Mouse (Mus musculus) MEL (cell line): ENCODE measurements around the gene Gjc1. TPM values are rescaled to one million over a fixed set of nuclear protein-coding genes. Genes with fewer than 3 reads are reported as not detected.

Experiments
- DNase-seq: peaks from one replicate; pipeline ENCODE4 v3.0.0; 2011; ENCODE audit warnings: low read depth, low spot score
- H3K27ac ChIP-seq: 2 replicates; pipeline ENCODE4 v1.5.1; 2012; ENCODE audit warnings: low read depth, mild to moderate bottlenecking, control low read depth, low read length, moderate library complexity; ENCODE audit not compliant: control insufficient read depth
- H3K27me3 ChIP-seq, 2 experiments: fragments of 150-350 bp in 1 of 2; sonication (generic) in 1 of 2; 2 replicates each; pipeline ENCODE4 v1.6.1; 2012; ENCODE audit warnings: low read length in 2 of 2, mild to moderate bottlenecking in 2 of 2, improper control_type of control experiment in 1 of 2, moderate library complexity in 1 of 2; ENCODE audit not compliant: insufficient read depth in 2 of 2, control insufficient read depth in 1 of 2
- H3K36me3 ChIP-seq, 2 experiments: 2 replicates each; pipeline ENCODE4 v1.6.1; 2012 to 2014; ENCODE audit warnings: low read length in 2 of 2, improper control_type of control experiment in 1 of 2, inconsistent platforms in 1 of 2, mild to moderate bottlenecking in 1 of 2; ENCODE audit not compliant: insufficient read depth in 2 of 2, control insufficient read depth in 1 of 2
- H3K4me1 ChIP-seq, 2 experiments: fragments of 150-350 bp in 1 of 2; sonication (generic) in 1 of 2; 2 replicates each; pipeline ENCODE4 v1.6.1; 2012; ENCODE audit warnings: low read length in 2 of 2, improper control_type of control experiment in 1 of 2, mild to moderate bottlenecking in 1 of 2; ENCODE audit not compliant: insufficient read depth in 2 of 2, control insufficient read depth in 1 of 2
- H3K4me3 ChIP-seq, 2 experiments: fragments of 150-350 bp in 1 of 2; sonication (generic) in 1 of 2; 2 replicates each; pipeline ENCODE4 v1.5.1; 2012; ENCODE audit warnings: low read depth in 2 of 2, low read length in 2 of 2, mild to moderate bottlenecking in 2 of 2, moderate library complexity in 2 of 2, control low read depth in 1 of 2, improper control_type of control experiment in 1 of 2; ENCODE audit not compliant: control insufficient read depth in 1 of 2, insufficient read depth in 1 of 2
- H3K79me2 ChIP-seq: 2 replicates; pipeline ENCODE4 v1.6.1; 2012; ENCODE audit warnings: mild to moderate bottlenecking, low read length, moderate library complexity; ENCODE audit not compliant: control insufficient read depth, poor library complexity, insufficient read depth
- H3K9ac ChIP-seq: 2 replicates; pipeline ENCODE4 v1.6.1; 2012; ENCODE audit warnings: low read depth, mild to moderate bottlenecking, control low read depth, low read length, moderate library complexity; ENCODE audit not compliant: control insufficient read depth, poor library complexity, severe bottlenecking
- H3K9me3 ChIP-seq: fragments of 150-350 bp; sonication (generic); replicated peaks from 2 replicates; pipeline ENCODE4 v1.6.1; 2012; ENCODE audit warnings: mild to moderate bottlenecking, low read length, improper control_type of control experiment, moderate library complexity; ENCODE audit not compliant: insufficient read depth
- BHLHE40 ChIP-seq: IDR thresholded peaks from 2 replicates; pipeline ENCODE4 v1.6.1; 2012; ENCODE audit warnings: low read depth, mild to moderate bottlenecking, inconsistent platforms, low read length, improper control_type of control experiment, borderline replicate concordance
- CHD1 ChIP-seq: IDR thresholded peaks from 2 replicates; pipeline ENCODE4 v1.6.1; 2012; ENCODE audit warnings: low read depth, mild to moderate bottlenecking, inconsistent platforms, low read length, improper control_type of control experiment
- CTCF ChIP-seq, 3 experiments: IDR thresholded peaks in 2 of 3; conservative IDR thresholded peaks in 1 of 3; 2 replicates each; pipeline ENCODE4 v1.5.1; 2011 to 2012; ENCODE audit warnings: low read length in 3 of 3, low read depth in 2 of 3, mild to moderate bottlenecking in 2 of 3, improper control_type of control experiment in 1 of 3, inconsistent platforms in 1 of 3, mixed read lengths in 1 of 3, moderate library complexity in 1 of 3; ENCODE audit not compliant: control insufficient read depth in 1 of 3, insufficient read depth in 1 of 3, poor library complexity in 1 of 3, severe bottlenecking in 1 of 3
- E2F4 ChIP-seq: IDR thresholded peaks from 2 replicates; pipeline ENCODE4 v1.6.1; 2011; ENCODE audit warnings: low read depth, low read length, improper control_type of control experiment, borderline replicate concordance
- ELF1 ChIP-seq: IDR thresholded peaks from 2 replicates; pipeline ENCODE4 v1.6.1; 2014; ENCODE audit warnings: low read depth, mild to moderate bottlenecking, inconsistent platforms, low read length, improper control_type of control experiment, moderate library complexity
- ETS1 ChIP-seq: IDR thresholded peaks from 2 replicates; pipeline ENCODE4 v1.6.1; 2012; ENCODE audit warnings: low read depth, mild to moderate bottlenecking, inconsistent platforms, low read length, improper control_type of control experiment, moderate library complexity
- GABPA ChIP-seq: IDR thresholded peaks from 2 replicates; pipeline ENCODE4 v1.6.1; 2012; ENCODE audit warnings: low read depth, mild to moderate bottlenecking, inconsistent platforms, low read length, improper control_type of control experiment, moderate library complexity
- GATA1 ChIP-seq: IDR thresholded peaks from 2 replicates; pipeline ENCODE4 v1.6.1; 2011; ENCODE audit warnings: low read depth, low read length, improper control_type of control experiment
- HCFC1 ChIP-seq: IDR thresholded peaks from 2 replicates; pipeline ENCODE4 v1.6.1; 2012; ENCODE audit warnings: low read depth, mild to moderate bottlenecking, inconsistent platforms, low read length, improper control_type of control experiment, moderate library complexity
- JUND ChIP-seq: IDR thresholded peaks from 2 replicates; pipeline ENCODE4 v1.6.1; 2011; ENCODE audit warnings: low read depth, mild to moderate bottlenecking, improper control_type of control experiment, low read length
- KAT2A ChIP-seq: conservative IDR thresholded peaks from 2 replicates; pipeline ENCODE4 v1.6.1; 2012; ENCODE audit warnings: low read depth, low read length, improper control_type of control experiment, inconsistent platforms
- MAX ChIP-seq: IDR thresholded peaks from 2 replicates; pipeline ENCODE4 v1.6.1; 2011; ENCODE audit warnings: low read length, improper control_type of control experiment
- MAZ ChIP-seq: IDR thresholded peaks from 2 replicates; pipeline ENCODE4 v1.6.1; 2012; ENCODE audit warnings: low read depth, mild to moderate bottlenecking, inconsistent platforms, low read length, improper control_type of control experiment
- MXI1 ChIP-seq: IDR thresholded peaks from 2 replicates; pipeline ENCODE4 v1.6.1; 2011; ENCODE audit warnings: mild to moderate bottlenecking, low read depth, low read length, improper control_type of control experiment
- NELFE ChIP-seq: IDR thresholded peaks from 2 replicates; pipeline ENCODE4 v1.6.1; 2011; ENCODE audit warnings: low read depth, low read length, improper control_type of control experiment
- POLR2A ChIP-seq, 2 experiments: IDR thresholded peaks; 2 replicates each; pipeline ENCODE4 v1.6.1; 2011 to 2012; ENCODE audit warnings: low read length in 2 of 2, mild to moderate bottlenecking in 2 of 2, control low read depth in 1 of 2, improper control_type of control experiment in 1 of 2, low read depth in 1 of 2, moderate library complexity in 1 of 2; ENCODE audit not compliant: control insufficient read depth in 1 of 2, insufficient read depth in 1 of 2, poor library complexity in 1 of 2
- POLR2AphosphoS2 ChIP-seq: IDR thresholded peaks from 2 replicates; pipeline ENCODE4 v1.6.1; 2011; ENCODE audit warnings: low read length, improper control_type of control experiment
- RCOR1 ChIP-seq: IDR thresholded peaks from 2 replicates; pipeline ENCODE4 v1.6.1; 2012; ENCODE audit warnings: low read depth, mild to moderate bottlenecking, inconsistent platforms, low read length, improper control_type of control experiment
- SMC3 ChIP-seq: IDR thresholded peaks from 2 replicates; pipeline ENCODE4 v1.6.1; 2011; ENCODE audit warnings: low read depth, low read length, improper control_type of control experiment
- TAL1 ChIP-seq: IDR thresholded peaks from 2 replicates; pipeline ENCODE4 v1.6.1; 2012; ENCODE audit warnings: mild to moderate bottlenecking, inconsistent platforms, low read length, moderate library complexity, mixed read lengths
- TBP ChIP-seq: IDR thresholded peaks from 2 replicates; pipeline ENCODE4 v1.8.0; 2011; ENCODE audit warnings: low read depth, low read length, improper control_type of control experiment
- UBTF ChIP-seq: IDR thresholded peaks from 2 replicates; pipeline ENCODE4 v1.6.1; 2012; ENCODE audit warnings: low read depth, mild to moderate bottlenecking, inconsistent platforms, low read length, improper control_type of control experiment, moderate library complexity, borderline replicate concordance; ENCODE audit not compliant: insufficient read depth
- USF1 ChIP-seq: IDR thresholded peaks from 2 replicates; pipeline ENCODE4 v1.6.1; 2014; ENCODE audit warnings: low read depth, mild to moderate bottlenecking, inconsistent platforms, low read length, improper control_type of control experiment, moderate library complexity
- USF2 ChIP-seq, 2 experiments: IDR thresholded peaks; 2 replicates each; pipeline ENCODE4 v1.6.1; 2011 to 2012; ENCODE audit warnings: improper control_type of control experiment in 2 of 2, low read length in 2 of 2, borderline replicate concordance in 1 of 2, inconsistent platforms in 1 of 2, low read depth in 1 of 2, mild to moderate bottlenecking in 1 of 2; ENCODE audit not compliant: insufficient read depth in 1 of 2
- polyA plus RNA-seq, 2 experiments: library from polyadenylated mRNA; stranded (reverse) in 1 of 2; unstranded in 1 of 2; fragments of >175 nt in 1 of 2; fragments of >200 nt in 1 of 2; gene quantifications; 2 replicates each; pipeline versions ENCODE4 v1.2.1 to v1.2.4; 2012; ENCODE audit warnings: low replicate concordance in 2 of 2, low read depth in 1 of 2; ENCODE audit not compliant: insufficient read length in 2 of 2, insufficient read depth in 1 of 2, missing spikeins in 1 of 2
- total RNA-seq: library from RNA; depleted of rRNA; stranded (reverse); fragments of 300-350 nt; gene quantifications from 2 replicates; pipeline ENCODE4 v1.2.3, GENCODE M21; 2012

Gene Gjc1
- total and polyA plus RNA-seq, 3 experiments = not detected

GRCm38 (mm10) chr11:102781523-102781922 lies 38.0 kb downstream of the Gjc1 start:
- no peak overlapping the region for H3K4me3 ChIP-seq
- H3K27me3 ChIP-seq = peaks cover 6 to 16% of the 10 kb centered on the region in 2 experiments
- no peak for DNase-seq
- H3K27ac ChIP-seq = no peak overlapping the region
- no peaks in the 10 kb centered on the region for H3K9me3 ChIP-seq
- no peak for TF ChIP-seq POLR2A (IDR thresholded peaks at IDR 0.05; ENCODE audit: control insufficient read depth in 1 of 2, insufficient read depth in 1 of 2, low read depth in 1 of 2, low read length in 2 of 2, poor library complexity in 1 of 2)
- no peak for TF ChIP-seq CTCF (IDR thresholded peaks at IDR 0.05 in 2 of 3, conservative IDR thresholded peaks at IDR 0.05 in 1 of 3; ENCODE audit: control insufficient read depth in 1 of 3, insufficient read depth in 1 of 3, low read depth in 2 of 3, low read length in 3 of 3, poor library complexity in 1 of 3, severe bottlenecking in 1 of 3)
- TF ChIP-seq TBP = no peak
- no peak for TF ChIP-seq ETS1
- TF ChIP-seq USF2 (IDR thresholded peaks at IDR 0.05; ENCODE audit: borderline replicate concordance in 1 of 2, insufficient read depth in 1 of 2, low read depth in 1 of 2, low read length in 2 of 2) = no peak
- no peak for TF ChIP-seq MXI1
- no peak for TF ChIP-seq CHD1
- no peak for TF ChIP-seq KAT2A
- no peak for TF ChIP-seq UBTF
- TF ChIP-seq JUND = no peak
- no peak for TF ChIP-seq GATA1
- no peak for TF ChIP-seq GABPA
- TF ChIP-seq MAX = no peak
- TF ChIP-seq, all 39 proteins: peak for 0
- Histone ChIP-seq H3K36me3 (no peaks in the 10 kb centered on the region), H3K9ac (no peak overlapping the region), H3K4me1 (peaks cover 0 to 8% of the 10 kb centered on the region in 2 experiments; a peak in 2 of 4 replicates), H3K79me2 (no peaks in the 10 kb centered on the region)

- no peaks in the 10 kb centered on the region for H3K9me3 ChIP-seq
- DNase-seq = no peak
- H3K9ac ChIP-seq = no peak overlapping the region
- H3K27me3 ChIP-seq = peaks cover 6 to 14% of the 10 kb centered on the region in 2 experiments
- TF ChIP-seq NELFE (no peak), KAT2A (no peak), TBP (no peak), RCOR1 (no peak), UBTF (no peak), TAL1 (no peak), ELF1 (no peak), ETS1 (no peak), BHLHE40 (no peak), HCFC1 (no peak), MAZ (no peak), SMC3 (no peak), USF1 (no peak), E2F4 (no peak), POLR2AphosphoS2 (no peak)
- H3K79me2 ChIP-seq = no peaks in the 10 kb centered on the region
- H3K36me3 ChIP-seq = no peaks in the 10 kb centered on the region
- H3K4me1 ChIP-seq = peaks cover 0 to 8% of the 10 kb centered on the region in 2 experiments; a peak in 2 of 4 replicates
- no peak overlapping the region for H3K27ac ChIP-seq
- no peak overlapping the region for H3K4me3 ChIP-seq
These were observed 38.5 kb downstream of the Gjc1 start for GRCm38 (mm10) chr11:102780986-102781351.
